Mouse (Mus musculus) ES-CJ7 (cell line): ENCODE data around the gene Slc39a11.

Experiments
- DNase-seq: peaks from one replicate; pipeline ENCODE4 v3.0.0; 2011; ENCODE audit warnings: low read depth, low spot score

Slc39a11 gene

GRCm38 (mm10) chr11:113292906-113293614 lies 356.8 kb downstream of the Slc39a11 start:
- no peak for DNase-seq

GRCm38 (mm10) chr11:113291781-113292714 lies 357.8 kb downstream of the Slc39a11 start:
- DNase-seq = peak; percentile 29

DNA sequence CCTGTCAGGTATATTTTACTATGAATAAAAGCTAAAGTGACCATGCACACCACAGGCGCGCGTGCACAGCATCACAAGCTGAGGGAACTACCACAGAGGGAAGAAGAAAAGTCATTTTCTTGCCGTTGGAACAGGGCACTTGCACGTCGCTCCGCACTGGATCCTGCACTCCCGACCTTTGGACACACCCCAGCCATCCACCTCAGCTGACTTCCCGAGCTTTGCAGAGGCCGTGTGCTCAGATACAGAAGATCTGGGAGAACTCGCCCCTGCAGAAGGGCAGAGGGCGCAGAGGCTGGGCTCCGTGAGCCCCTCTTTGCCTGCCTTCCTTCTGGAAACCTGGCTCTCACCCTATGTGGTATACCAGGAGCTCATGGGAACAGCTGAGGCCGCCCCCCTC lies 359.0 kb downstream of the Slc39a11 start:
- DNase-seq = peak; percentile 14

GRCm38 (mm10) chr11:113284951-113285741 lies 364.7 kb downstream of the Slc39a11 start:
- peak; percentile 76 for DNase-seq

- DNase-seq = no peak
Measured at GRCm38 (mm10) chr11:113283376-113283811, 366.5 kb downstream of the Slc39a11 start.

- DNase-seq = no peak
Measured at GRCm38 (mm10) chr11:113278238-113278637, 371.6 kb downstream of the Slc39a11 start.

DNA sequence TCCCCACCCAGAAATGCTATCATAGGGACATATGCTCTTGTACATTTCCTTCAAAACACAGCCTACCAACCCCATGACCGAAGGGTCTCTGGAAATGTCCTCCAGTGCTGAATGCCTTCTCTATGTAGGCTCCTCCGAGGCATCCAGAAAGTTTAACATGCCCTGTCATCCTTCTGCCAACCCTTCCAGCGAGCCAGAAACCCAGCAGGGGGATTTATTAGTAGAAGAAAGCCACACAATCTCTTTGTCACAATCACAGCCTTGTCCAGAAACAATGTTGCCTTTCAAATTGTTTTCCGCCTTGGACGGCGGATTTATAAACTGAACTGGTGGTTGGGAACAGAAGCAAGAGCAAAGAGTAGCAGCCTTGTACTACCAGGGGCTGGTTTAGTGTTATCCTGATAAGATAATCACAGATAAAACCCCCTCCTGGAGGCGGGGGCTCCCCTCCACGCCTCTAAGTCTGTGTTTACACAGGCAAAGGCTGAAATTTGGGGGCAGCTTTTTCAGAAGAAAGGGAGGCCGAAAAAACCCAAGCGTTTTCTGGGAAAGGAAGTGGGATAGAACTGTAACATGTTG lies 372.8 kb downstream of the Slc39a11 start:
- no peak for DNase-seq

DNA sequence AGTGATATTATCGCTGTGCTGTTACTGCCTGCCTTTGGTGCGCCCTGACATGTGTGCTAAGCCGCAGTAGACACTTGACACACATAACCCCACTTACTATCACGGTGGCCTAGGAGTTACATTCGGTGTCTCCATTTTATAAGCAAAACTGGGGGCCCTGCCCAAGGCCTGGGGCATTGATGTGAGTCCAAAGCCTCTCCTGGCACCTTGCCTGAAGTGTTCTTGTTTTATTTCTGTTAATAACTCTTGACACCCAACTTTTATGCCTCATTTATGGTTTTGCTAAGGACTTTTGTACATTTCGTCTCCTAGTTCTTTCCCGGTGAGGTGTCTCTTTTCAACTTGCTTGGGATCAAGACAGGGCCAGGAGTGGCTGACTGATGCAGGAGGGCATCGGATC lies 373.4 kb downstream of the Slc39a11 start:
- no peak for DNase-seq

GRCm38 (mm10) chr11:113274037-113274436 lies 375.8 kb downstream of the Slc39a11 start:
- no peak for DNase-seq

- no peak for DNase-seq
Measured at GRCm38 (mm10) chr11:113271857-113272256, 378.0 kb downstream of the Slc39a11 start.

- DNase-seq = no peak
Measured at GRCm38 (mm10) chr11:113268831-113269319, 381.0 kb downstream of the Slc39a11 start.

DNA sequence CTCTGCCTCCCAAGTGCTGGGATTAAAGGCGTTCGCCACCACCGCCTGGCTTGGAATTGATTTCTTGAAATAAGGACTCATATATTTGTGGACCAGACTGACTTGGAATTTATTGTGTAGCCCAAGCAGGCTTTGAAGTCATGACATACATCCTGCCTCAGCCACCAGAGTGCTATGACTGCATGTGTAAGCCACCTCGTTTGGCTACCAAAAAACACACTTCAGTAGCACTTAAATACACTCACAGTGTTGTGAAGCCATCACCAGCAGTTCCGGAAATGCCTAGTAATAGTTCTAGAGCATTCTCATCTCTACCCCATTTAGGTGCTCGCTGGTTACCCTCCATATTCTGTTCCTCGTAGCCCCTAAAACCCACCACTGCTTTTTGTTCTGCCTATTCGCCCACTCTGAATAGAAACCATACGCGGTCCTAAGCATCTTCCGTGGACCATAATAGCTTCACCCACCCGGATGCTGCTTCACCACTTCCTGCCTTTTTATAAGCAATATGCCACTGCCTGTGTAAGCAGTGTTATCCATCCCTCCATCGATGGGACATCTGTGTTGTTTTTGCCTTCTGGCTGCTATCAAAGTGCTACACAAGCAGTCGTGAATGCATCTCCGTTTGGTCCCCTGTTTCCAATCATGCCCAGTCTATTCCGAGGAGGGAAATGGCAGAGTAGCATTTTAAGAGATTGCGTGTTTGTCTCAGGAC lies 382.2 kb downstream of the Slc39a11 start:
- no peak for DNase-seq

- no peak for DNase-seq
Measured at GRCm38 (mm10) chr11:113266706-113267105, 383.2 kb downstream of the Slc39a11 start.

GRCm38 (mm10) chr11:113265567-113265966 lies 384.3 kb downstream of the Slc39a11 start:
- no peak for DNase-seq

DNA sequence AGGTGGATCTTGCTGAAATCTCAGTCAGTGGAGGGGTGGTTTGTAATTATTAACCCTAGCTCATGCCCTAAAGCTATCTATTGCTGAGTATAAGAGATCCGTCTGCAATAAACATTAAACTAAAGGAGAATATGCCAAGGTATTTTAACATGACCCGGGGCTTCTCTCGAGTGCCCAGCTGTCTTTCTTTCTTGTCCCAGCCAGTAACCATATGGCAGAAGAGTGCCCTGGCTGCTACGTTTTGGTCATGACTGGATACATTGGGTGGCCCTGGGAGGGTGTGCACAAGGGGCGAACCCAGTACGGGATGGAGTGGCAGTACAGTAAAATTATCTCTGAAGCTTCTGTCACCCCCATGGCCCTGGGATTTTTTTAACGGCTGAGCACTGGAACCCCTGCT lies 385.9 kb downstream of the Slc39a11 start:
- DNase-seq = no peak

DNA sequence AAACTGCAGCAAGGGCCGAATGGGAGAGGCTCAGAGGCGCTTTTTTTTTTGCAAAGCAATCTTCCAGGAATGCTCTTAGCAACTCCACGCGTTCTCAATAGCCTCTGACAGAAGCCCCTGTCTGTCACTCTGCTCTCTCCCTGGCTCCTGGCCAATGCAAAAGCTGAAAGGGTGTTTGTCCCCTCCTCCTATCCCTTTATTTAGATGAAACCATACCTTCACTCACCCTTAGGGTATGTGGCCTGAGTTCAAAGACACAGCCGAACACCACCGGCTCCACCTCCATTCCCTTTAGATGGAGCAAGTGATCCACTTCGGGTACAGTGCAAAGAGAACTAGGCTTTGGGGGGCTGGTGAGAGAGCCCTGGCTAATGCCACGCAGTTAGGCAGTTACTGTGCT lies 387.8 kb downstream of the Slc39a11 start:
- no peak for DNase-seq

DNA sequence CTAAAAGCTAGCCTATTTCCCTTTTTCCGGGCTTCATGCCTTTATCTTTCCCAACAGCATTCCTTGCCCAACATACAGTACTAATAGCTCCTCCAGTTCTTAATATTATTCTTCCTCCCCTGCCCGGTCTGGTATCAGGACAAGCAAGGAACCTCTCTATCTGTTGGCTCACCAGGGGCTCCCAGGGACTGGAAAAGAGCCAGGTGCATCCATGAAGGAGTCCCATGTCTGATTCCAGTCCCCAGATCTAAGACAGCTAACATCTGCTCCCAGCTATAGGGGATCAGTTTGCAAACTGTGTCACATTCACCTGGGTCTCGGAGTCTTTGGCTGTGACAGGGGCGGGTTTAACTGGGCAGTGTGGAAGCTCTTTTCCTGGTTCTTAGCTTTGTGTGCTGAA lies 388.5 kb downstream of the Slc39a11 start:
- DNase-seq = no peak

GRCm38 (mm10) chr11:113259712-113260382 lies 390.0 kb downstream of the Slc39a11 start:
- no peak for DNase-seq

DNA sequence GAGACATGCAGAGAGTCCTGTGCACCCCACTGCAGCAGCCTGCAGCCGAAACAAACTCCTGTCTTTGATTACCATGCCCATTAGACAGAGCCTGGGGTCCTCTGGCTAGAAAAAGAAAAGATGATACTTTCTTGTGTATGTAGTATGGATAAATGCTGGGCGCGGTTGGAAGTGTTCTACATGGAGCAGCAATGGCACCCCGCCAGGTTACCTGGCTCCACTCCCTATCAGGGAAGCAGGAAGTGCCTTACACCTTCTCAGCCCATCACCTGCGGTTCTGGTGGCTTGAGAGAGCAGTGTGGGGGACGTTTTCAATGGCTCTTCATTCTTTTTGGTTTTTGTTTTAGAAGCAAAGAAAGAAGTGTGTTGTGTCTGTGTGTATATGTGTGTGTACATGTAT lies 391.9 kb downstream of the Slc39a11 start:
- no peak for DNase-seq

- DNase-seq = no peak
Measured at GRCm38 (mm10) chr11:113254653-113255052, 395.2 kb downstream of the Slc39a11 start.
